Mouse (Mus musculus) intestine, postnatal 0 days (tissue): ENCODE results near the gene Akr1d1. TPM values are rescaled to one million over a fixed set of nuclear protein-coding genes. Genes with fewer than 3 reads are reported as not detected.

Experiments
- ATAC-seq: fragments of 200-750 bp; cut with Nextera tagmentation; 2 replicates; pipeline ENCODE4 v1.8.0; 2017; ENCODE audit warnings: mild to moderate bottlenecking, moderate TSS enrichment, moderate library complexity
- H3K27ac ChIP-seq: fragments of 300-500 bp; sonication (generic); 2 replicates; pipeline ENCODE4 v1.5.1; 2014; ENCODE audit warnings: mild to moderate bottlenecking, low read depth, low read length, moderate library complexity
- H3K27me3 ChIP-seq: fragments of 300-500 bp; sonication (generic); replicated peaks from 2 replicates; pipeline ENCODE4 v1.6.1; 2014; ENCODE audit warnings: low read length, mixed read lengths; ENCODE audit not compliant: control insufficient read depth, insufficient read depth
- H3K36me3 ChIP-seq: fragments of 300-500 bp; sonication (generic); 2 replicates; pipeline ENCODE4 v1.6.1; 2014; ENCODE audit warnings: mild to moderate bottlenecking, moderate library complexity; ENCODE audit not compliant: control insufficient read depth, insufficient read depth
- H3K4me1 ChIP-seq: fragments of 300-500 bp; sonication (generic); replicated peaks from 2 replicates; pipeline ENCODE4 v1.6.1; 2014; ENCODE audit warnings: antibody characterized with exemption, low read length, mixed read lengths; ENCODE audit not compliant: control insufficient read depth, insufficient read depth
- H3K4me2 ChIP-seq: fragments of 300-500 bp; sonication (generic); replicated peaks from 2 replicates; pipeline ENCODE4 v1.6.1; 2014; ENCODE audit warnings: low read depth, mild to moderate bottlenecking, moderate library complexity
- H3K4me3 ChIP-seq: fragments of 300-500 bp; sonication (generic); 2 replicates; pipeline ENCODE4 v1.5.1; 2014; ENCODE audit warnings: low read depth, low read length
- H3K9ac ChIP-seq: fragments of 300-500 bp; sonication (generic); 2 replicates; pipeline ENCODE4 v1.6.1; 2014; ENCODE audit warnings: mild to moderate bottlenecking, low read depth, low read length
- H3K9me3 ChIP-seq: fragments of 300-500 bp; sonication (generic); 2 replicates; pipeline ENCODE4 v1.6.1; 2016; ENCODE audit warnings: mixed run types; ENCODE audit not compliant: control insufficient read depth
- CTCF ChIP-seq: sonication (generic); IDR thresholded peaks from 2 replicates; pipeline ENCODE4 v1.5.1; 2016; ENCODE audit warnings: low read depth, mild to moderate bottlenecking, control low read depth, antibody characterized with exemption, moderate library complexity
- WGBS: fragments of 180-500 bp; shearing (Covaris S2); extraction: QIAGEN DNeasy Blood & Tissue Kit; methylation state at CpG from one replicate; pipeline ENCODE4 v1.1.7; 2014; 5-methylcytosine and 5-hydroxymethylcytosine counted together
- polyA plus RNA-seq: library from polyadenylated mRNA; unstranded; fragments of >200 nt; fragmentation: Nextera tagmentation; extraction: Ambion mirVana; gene quantifications from 2 replicates; pipeline ENCODE4 v1.2.1, GENCODE M21; 2015

Akr1d1 gene
- polyA plus RNA-seq = 0.51 and 0.54 TPM in 2 replicates

GRCm38 (mm10) chr6:37529940-37530339, at the start of gene Akr1d1:
Gene Akr1d1, plus strand, starts transcription at chr6:37530173.
- H3K27ac ChIP-seq = no peak within 1 kb of the TSS
- H3K36me3 ChIP-seq = no peaks in the 10 kb centered on the region
- H3K9me3 ChIP-seq = no peaks in the 10 kb centered on the region
- WGBS = 96% methylated on average over 4 of the region's 4 CpGs
- no peak within 1 kb of the TSS for H3K4me2 ChIP-seq
- H3K4me3 ChIP-seq = no peak within 1 kb of the TSS
- no peaks in the 10 kb centered on the region for H3K4me1 ChIP-seq
- ATAC-seq = no peak
- no peak for TF ChIP-seq CTCF
- H3K9ac ChIP-seq = no peak within 1 kb of the TSS
- no peaks in the 10 kb centered on the region for H3K27me3 ChIP-seq

GRCm38 (mm10) chr6:37481147-37481546, 48.8 kb upstream of the Akr1d1 start:
- no peak overlapping the region for H3K9ac ChIP-seq
- no peak for TF ChIP-seq CTCF
- no peak overlapping the region for H3K4me3 ChIP-seq
- no peak overlapping the region for H3K27ac ChIP-seq
- no peak for ATAC-seq
- H3K36me3 ChIP-seq = no peaks in the 10 kb centered on the region
- no peaks in the 10 kb centered on the region for H3K9me3 ChIP-seq
- 77% methylated on average over 3 of the region's 3 CpGs for WGBS
- no peaks in the 10 kb centered on the region for H3K4me1 ChIP-seq
- H3K27me3 ChIP-seq = no peaks in the 10 kb centered on the region
- no peak overlapping the region for H3K4me2 ChIP-seq

GRCm38 (mm10) chr6:37483262-37483661, 46.7 kb upstream of the Akr1d1 start:
- 24% methylated on average over 5 of the region's 5 CpGs for WGBS
- Histone ChIP-seq H3K4me3 (no peak overlapping the region), H3K36me3 (no peaks in the 10 kb centered on the region)

GRCm38 (mm10) chr6:37484588-37485070, 45.3 kb upstream of the Akr1d1 start:
- H3K27ac ChIP-seq = no peak overlapping the region

More at GRCm38 (mm10) chr6:37483262-37483661, 46.7 kb upstream of the Akr1d1 start:
- no peak for TF ChIP-seq CTCF
- Histone ChIP-seq H3K27me3 (no peaks in the 10 kb centered on the region), H3K4me2 (no peak overlapping the region), H3K27ac (no peak overlapping the region), H3K4me1 (no peaks in the 10 kb centered on the region), H3K9me3 (no peaks in the 10 kb centered on the region), H3K9ac (no peak overlapping the region)
- ATAC-seq = no peak

GRCm38 (mm10) chr6:37486502-37486901, 43.5 kb upstream of the Akr1d1 start:
- H3K36me3 ChIP-seq = no peaks in the 10 kb centered on the region
- H3K4me1 ChIP-seq = no peaks in the 10 kb centered on the region
- no peaks in the 10 kb centered on the region for H3K27me3 ChIP-seq
- no peak overlapping the region for H3K27ac ChIP-seq
- no peak overlapping the region for H3K4me3 ChIP-seq
- 41% methylated on average over 4 of the region's 4 CpGs for WGBS
- no peak overlapping the region for H3K4me2 ChIP-seq
- no peak for TF ChIP-seq CTCF
- no peaks in the 10 kb centered on the region for H3K9me3 ChIP-seq
- H3K9ac ChIP-seq = no peak overlapping the region
- ATAC-seq = no peak

More at GRCm38 (mm10) chr6:37484588-37485070, 45.3 kb upstream of the Akr1d1 start:
- 59% methylated on average over 1 of the region's 1 CpGs for WGBS
- Histone ChIP-seq H3K4me1 (no peaks in the 10 kb centered on the region), H3K9ac (no peak overlapping the region), H3K4me2 (no peak overlapping the region), H3K4me3 (no peak overlapping the region), H3K9me3 (no peaks in the 10 kb centered on the region), H3K27me3 (no peaks in the 10 kb centered on the region), H3K36me3 (no peaks in the 10 kb centered on the region)
- ATAC-seq = no peak
- TF ChIP-seq CTCF = no peak

- no peaks in the 10 kb centered on the region for H3K36me3 ChIP-seq
- no peak for ATAC-seq
- no peak overlapping the region for H3K27ac ChIP-seq
- 89% methylated on average over 3 of the region's 3 CpGs for WGBS
- H3K4me2 ChIP-seq = no peak overlapping the region
- H3K4me1 ChIP-seq = no peaks in the 10 kb centered on the region
- H3K9ac ChIP-seq = no peak overlapping the region
- H3K9me3 ChIP-seq = no peaks in the 10 kb centered on the region
- no peak for TF ChIP-seq CTCF
- H3K27me3 ChIP-seq = no peaks in the 10 kb centered on the region
- no peak overlapping the region for H3K4me3 ChIP-seq
Observed at GRCm38 (mm10) chr6:37492241-37492640, 37.7 kb upstream of the Akr1d1 start.

GRCm38 (mm10) chr6:37494957-37495356, 35.0 kb upstream of the Akr1d1 start:
- Histone ChIP-seq H3K9ac (no peak overlapping the region), H3K36me3 (no peaks in the 10 kb centered on the region), H3K4me3 (no peak overlapping the region), H3K4me1 (no peaks in the 10 kb centered on the region), H3K4me2 (no peak overlapping the region), H3K27me3 (no peaks in the 10 kb centered on the region), H3K9me3 (no peaks in the 10 kb centered on the region), H3K27ac (no peak overlapping the region)
- no peak for ATAC-seq
- WGBS = 44% methylated on average over 1 of the region's 1 CpGs
- no peak for TF ChIP-seq CTCF
